18 mouse cellular contexts compared by ENCODE assay signal in the genomic region with DNA sequence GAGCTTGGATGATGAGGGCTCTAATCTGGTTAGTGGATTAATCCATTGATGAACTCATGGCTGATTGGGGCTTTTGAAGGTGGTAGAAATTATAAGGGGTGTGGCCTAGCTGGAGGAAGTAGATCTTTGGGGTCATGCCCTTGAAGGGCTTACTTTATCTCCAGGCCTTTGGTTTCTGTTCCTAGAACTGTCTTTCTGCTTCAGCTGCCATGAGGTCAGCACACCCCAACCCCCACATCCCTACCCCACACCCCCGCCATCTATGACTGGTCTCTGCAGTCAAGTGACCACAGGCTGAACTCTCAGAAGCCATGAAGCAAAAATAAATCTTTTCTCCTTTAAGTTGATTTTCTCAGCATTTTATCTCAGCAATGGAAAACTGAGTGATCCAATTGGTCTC.
"Had no signal": no experiment of that assay in that cellular context is flagged by ENCODE, and none has a peak within 500 bp of the region (broad histone marks: within the 10 kb centered on the region; RNA-seq: fewer than 3 reads in every experiment).

No protein-coding gene starts in this region.

- H3K4me2 ChIP-seq: limb, embryonic 12.5 days; limb, embryonic 15.5 days; liver, embryonic 11.5 days; lung, embryonic 14.5 days; midbrain, embryonic 11.5 days had no signal

- H3K36me3 ChIP-seq: limb, embryonic 12.5 days; limb, embryonic 15.5 days had no signal

- H3K27ac ChIP-seq: kidney, postnatal 0 days; limb, embryonic 12.5 days; limb, embryonic 15.5 days; liver, embryonic 14.5 days; macrophage had no signal

- DNase-seq: kidney, adult 18-20 months; kidney, postnatal 25 days; left cerebral cortex, postnatal 4 days; liver, postnatal 0 days; lung, embryonic 14.5 days; midbrain, embryonic 14.5 days; right cerebral cortex, postnatal 25 days; spleen, adult 18-20 months; thymus, adult 18-20 months; thymus, postnatal 36 days had no signal

- H3K9me3 ChIP-seq: limb, embryonic 12.5 days; limb, embryonic 15.5 days had no signal

- ATAC-seq: liver, postnatal 0 days; lung, postnatal 0 days had no signal

- H3K4me3 ChIP-seq: limb, embryonic 12.5 days; limb, embryonic 15.5 days had no signal

- H3K9ac ChIP-seq: limb, embryonic 12.5 days; limb, embryonic 15.5 days; liver, embryonic 14.5 days; liver, postnatal 0 days; lung, embryonic 14.5 days had no signal
